Mouse (Mus musculus) gastrocnemius, postnatal 14 days (tissue): Measurements from ENCODE around the gene Ctbs. TPM values are rescaled to one million over a fixed set of nuclear protein-coding genes. Genes with fewer than 3 reads are reported as not detected.
"Not testable (repeated sequence)": the region's sequence is repeated elsewhere in the genome, so short reads cannot be mapped to it uniquely, and the experiment has no call there.

Experiments used
- DNase-seq: peaks from one replicate; pipeline ENCODE4 v3.0.0; 2021; ENCODE audit warnings: mixed read lengths
- intact Hi-C: fragments of 180-260 bp; cut with DNase I; formaldehyde crosslinking; loops from one replicate; pipeline ENCODE4 v1.15.1; 2025; ENCODE audit warnings: low total_unique reads
- total RNA-seq, 2 experiments: library from RNA; stranded (reverse); gene quantifications; 2 replicates each; pipeline ENCODE4 v1.2.3; 2021

Ctbs gene
- total RNA-seq, 2 experiments from 2014 or later, result 4.2 to 4.7 TPM

DNA sequence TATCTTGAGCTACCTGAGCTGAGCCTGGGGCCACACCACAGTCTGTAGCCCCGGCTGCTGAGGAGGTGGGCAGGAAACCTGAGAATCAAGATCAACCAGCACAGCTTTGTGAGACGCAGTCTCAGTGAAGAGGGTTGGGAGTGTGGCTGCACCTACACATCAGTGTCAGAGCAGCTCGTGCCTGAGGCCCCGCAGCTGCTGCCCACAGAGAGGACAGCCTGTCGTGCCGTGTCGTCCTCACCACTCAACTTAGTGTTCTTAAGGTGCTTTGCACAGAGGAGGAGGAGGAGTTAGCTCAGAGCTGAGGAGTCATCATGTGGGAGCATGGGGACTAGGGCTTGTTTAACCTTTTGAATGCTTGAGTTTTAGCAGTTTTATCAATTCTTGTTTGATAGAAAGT, 23.7 kb upstream of the Ctbs start:
- intact Hi-C loops, result no loop called here
- no peak for DNase-seq

DNA sequence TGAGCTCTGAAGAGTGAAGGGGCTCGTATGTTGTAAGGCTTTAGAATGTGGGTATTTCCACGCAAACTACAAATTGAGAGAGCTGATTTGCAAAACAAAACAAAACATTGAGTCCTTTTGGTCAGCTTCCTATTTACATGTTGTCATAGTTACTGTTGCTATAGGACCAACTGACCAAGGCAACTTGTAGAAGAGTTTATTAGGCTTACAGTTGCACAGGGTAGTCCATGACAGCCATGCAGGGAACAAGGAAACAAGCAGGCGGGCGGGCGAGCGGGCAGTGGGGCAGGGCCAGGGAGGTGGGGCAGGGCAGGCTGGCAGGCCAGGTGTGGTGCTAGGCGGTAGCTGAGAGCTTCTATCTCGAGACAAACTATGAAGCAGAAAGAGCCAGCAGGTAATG, 23.1 kb upstream of the Ctbs start:
- intact Hi-C loops, result no loop called here
- no peak for DNase-seq

DNA sequence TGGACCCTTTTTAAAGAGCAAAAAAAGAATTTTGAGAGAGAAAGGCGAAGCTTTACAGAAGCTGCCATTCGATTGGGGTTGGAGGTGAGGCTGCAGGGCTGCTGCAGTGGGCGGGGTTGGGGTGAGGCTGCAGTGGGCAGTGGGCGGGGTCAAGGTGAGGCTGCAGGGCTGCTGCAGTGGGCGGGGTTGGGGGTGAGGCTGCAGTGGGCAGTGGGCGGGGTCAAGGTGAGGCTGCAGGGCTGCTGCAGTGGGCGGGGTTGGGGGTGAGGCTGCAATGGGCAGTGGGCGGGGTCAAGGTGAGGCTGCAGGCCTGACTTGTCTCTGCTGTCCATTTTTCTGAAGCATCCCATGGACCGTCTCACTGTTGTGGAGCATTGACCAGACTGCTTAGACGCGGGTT, 16.5 kb upstream of the Ctbs start:
- DNase-seq, intact Hi-C loops: not testable (repeated sequence)

DNA sequence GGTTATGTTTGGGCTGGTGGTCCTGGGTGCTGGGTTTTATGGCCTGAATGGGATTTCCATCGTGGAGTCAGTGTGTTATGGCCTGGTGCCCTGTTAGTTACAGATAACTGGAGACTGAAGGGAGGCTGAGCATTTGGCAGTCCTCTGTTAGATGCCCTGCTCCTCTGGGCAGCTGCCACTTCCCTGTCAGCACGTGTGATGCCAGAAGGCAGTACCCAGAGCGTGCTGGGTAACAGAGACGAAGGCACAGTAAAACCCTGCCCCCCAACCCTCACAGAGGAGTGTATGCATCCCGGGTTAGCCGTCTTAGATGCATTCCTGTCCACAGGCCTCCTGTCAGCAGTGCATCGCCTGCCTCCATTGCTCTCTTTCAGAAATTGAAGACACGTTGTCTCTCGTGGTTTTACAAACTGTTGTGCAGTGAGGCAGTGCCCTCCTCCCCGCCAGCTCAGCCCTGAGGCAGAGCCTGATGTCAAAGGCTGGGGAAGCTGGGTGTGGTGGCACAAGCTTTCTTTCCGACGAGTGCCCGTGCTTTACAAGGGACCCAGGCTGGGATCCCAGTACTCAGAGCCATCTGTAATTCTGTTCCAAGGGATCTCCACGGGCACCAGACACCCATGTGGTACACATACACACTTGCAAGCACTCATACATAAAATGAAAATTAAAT, 15.8 kb upstream of the Ctbs start:
- DNase-seq, result no peak
- intact Hi-C loops, result no loop called here

DNA sequence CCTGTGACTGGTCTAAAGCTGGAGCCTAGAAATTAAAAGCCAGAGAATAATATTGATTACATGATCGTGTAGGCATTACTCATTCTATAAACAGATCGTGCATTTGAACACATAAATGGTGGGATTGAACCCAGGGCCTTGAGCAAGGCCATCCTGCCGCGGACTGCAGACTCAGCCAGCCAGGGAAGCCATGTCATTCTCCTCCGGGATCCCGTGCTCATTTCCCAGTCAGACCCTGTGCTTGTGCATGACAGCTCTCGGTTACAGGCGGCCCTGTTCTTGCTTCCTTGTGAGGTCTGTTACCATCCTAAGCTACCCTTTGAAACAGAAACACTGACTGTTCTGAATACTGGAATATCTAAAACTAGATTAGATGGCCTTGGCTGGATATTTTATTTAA, 14.9 kb upstream of the Ctbs start:
- intact Hi-C loops, result no loop called here
- no peak for DNase-seq

DNA sequence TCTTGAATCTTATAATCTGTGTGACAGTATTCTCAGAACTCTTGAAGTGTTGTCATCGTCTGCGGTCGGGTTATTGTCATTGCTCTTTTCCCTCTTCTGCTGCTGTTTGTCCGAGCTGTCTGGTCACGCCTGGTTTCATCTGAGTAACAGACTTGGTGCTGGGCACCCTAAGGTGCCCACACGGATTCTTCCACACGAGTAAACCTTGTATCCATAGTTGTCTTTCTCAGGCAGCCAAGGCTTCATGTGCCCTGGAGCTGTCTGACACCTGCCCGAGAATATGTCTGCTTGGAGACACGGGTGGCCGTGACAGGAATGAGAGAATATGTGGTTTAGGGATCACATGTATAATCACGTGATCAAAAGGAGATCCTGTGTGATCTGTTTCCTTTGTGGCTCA, 14.1 kb upstream of the Ctbs start:
- no peak for DNase-seq

DNA sequence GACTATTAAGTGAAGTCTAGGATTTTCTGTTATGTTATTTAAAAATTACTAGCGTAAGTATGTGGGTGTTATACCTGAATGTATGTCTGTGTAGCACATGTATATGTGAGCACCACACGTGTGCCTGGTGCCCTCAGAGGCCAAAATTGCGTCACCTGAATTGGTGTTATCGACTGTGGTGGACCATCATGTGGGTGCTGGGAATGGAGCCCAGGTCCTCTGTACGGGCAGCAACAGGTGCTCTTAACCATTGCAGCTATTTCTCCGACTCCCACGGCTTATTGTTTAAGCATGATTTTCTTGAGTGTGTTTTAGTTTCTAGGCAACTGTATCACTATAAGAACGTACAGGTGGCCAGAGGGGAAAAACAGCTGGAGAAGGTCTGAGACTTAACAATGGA, 13.5 kb upstream of the Ctbs start:
- no peak for DNase-seq
- intact Hi-C loops, result no loop called here

More for the DNA sequence above, 14.1 kb upstream of the Ctbs start:
- intact Hi-C loops, result no loop called here

DNA sequence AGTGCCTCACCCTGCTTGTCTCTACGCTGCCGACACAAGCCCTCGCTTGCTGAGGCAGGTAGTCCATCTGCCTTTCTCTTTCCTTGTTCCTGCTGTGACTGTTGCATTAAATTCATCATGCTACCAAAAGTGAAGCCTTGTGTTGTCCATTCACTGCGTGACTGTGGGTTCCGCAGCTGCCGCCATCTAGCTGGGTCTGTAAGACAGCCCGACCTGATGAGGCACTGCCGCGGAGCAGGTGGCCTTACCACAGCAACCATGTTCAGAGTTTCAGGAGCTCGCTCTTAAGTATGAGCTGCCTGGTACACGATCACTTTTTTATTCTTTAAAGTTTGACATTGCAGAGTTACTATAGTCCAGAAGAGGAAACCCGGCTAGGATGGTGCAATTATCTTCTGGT, 9.6 kb upstream of the Ctbs start:
- DNase-seq, result no peak
- intact Hi-C loops, result no loop called here

DNA sequence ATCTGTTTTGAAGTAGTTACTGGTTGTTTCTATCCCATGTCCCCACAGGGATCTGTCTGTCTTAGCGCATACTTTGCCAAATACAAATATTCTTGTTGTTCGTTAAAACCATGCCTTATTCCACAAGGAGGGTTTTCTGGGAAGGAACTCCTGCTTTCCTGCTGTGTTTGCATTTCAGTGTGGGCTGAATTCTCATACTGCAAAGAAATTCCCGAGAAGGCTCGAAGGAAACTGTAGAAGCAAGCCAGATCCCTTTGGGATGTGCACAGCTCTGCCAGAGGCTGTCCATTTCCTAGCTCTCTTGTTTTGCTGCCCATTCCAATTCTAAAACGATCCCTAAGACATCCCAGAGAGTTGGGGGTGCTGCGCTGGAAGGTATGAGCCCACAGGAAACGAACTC, 9.2 kb upstream of the Ctbs start:
- intact Hi-C loops, result no loop called here
- DNase-seq, result no peak

DNA sequence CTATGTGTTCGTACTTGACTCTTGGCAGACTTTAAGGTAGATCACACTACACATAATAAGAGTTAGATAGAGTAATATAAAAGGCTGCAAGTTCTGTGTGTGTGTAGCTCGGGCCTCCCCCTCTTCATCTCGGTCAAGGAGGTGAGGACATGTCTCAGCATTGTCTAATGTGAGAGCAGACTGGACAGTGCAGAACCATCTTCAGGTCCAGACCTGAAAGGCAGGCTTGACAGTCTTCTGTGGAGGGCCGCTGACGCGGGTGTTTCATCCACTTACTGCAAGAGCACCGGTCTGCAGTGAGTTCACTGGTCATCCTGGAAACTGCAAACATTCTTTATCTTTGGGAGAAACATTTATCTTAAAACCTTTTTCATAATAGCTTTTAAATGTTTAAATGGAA, 7.1 kb upstream of the Ctbs start:
- no peak for DNase-seq
- intact Hi-C loops, result no loop called here

DNA sequence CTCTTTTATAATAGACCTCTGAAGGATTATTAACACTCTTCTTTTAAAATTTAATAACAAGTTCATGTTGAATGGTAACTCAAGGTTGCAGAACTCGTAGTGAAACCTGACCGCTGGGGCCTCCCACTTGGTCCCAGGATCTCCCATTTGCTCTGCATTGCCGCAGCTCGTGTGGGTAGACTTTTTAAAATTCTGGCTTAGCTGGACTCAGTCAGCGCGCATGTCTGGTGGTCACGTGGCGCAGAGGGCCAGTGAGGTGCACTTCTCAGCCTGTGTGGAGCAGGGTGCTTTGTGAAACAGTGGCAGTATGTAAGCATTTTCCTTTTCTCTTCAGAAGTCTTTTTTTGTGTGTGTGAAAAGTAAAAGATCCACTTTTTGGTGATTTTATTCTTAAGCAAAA, 6.7 kb upstream of the Ctbs start:
- intact Hi-C loops, result no loop called here
- DNase-seq, result no peak

DNA sequence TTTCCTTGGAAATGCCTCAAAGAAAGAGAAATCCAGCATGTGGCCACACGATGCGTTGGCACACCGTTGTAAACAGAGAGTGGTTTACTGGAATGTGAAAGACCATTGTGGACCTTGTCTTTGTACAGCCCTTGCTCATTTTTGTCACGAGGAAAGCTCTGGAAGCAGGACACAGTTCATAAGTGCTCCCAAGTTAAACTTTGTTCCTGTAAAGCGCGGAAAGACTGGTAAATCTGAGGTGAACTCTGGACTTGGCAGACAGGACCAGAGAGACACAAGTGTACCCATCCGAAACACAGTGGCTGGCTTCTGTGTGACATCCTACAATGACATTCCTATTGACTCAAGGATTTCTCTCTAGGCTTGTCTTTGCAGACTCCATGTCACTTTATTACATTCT, 6.2 kb upstream of the Ctbs start:
- intact Hi-C loops, result no loop called here
- no peak for DNase-seq

DNA sequence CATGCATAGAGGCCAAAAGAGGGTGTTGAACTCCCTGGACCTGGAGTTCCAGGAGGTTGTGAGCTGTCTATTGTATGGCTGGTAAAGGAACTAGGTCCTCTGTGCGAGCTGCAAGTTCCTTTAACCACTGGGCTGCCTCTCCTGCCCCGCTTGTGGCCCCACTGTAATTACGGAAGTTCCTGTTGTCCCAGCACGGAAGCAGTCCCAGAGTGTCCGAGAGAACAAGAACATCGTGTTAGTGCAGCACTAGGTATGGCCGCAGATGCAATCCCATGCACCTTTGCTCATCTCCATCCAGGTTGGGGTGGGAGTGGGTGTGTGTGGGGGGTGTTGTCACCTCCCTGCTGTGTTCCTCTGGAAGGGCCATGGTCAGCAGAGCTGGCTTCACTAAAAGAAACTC, 4.7 kb upstream of the Ctbs start:
- DNase-seq, result no peak
- intact Hi-C loops, result no loop called here

DNA sequence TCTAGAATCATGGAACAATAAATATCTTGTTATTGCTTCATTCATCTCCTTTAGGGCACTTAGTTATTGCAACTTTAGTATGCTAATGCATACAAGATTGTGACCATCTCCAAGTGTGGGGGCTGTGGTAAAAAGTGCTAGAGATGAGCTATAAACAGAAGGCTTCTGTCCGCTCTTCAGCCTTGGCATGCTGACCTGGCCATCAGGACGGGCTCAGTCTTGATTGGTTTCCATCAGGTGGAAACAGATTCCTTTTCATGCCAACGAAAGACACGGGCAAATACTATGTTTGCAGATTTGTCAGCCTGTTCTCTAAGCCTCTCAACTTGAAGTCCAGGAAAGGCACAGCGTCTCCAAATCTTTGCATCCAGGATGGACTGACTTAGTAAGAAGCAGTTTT, 2.4 kb upstream of the Ctbs start:
- DNase-seq, result no peak

DNA sequence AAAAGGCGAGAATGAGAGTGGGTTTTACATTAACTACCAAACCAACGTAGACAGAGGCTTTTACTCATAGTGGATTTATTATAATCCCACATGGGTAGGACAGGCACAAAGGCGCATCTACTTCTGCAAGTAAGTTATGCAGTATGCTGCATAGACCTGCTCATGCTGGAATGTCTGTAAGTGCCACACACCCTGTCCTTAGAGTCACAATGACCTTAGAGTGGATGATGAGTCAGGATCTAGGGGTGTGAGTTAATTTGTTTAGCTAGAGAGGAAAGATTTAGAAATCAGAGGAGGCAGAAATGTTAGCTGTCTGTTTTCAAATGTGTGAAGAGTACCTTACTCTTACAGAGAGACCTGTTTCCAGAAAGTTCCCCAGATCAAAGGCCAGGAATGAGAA, 2.0 kb upstream of the Ctbs start:
- intact Hi-C loops, result no loop called here
- DNase-seq, result no peak

More for the DNA sequence above, 2.4 kb upstream of the Ctbs start:
- intact Hi-C loops, result no loop called here

DNA sequence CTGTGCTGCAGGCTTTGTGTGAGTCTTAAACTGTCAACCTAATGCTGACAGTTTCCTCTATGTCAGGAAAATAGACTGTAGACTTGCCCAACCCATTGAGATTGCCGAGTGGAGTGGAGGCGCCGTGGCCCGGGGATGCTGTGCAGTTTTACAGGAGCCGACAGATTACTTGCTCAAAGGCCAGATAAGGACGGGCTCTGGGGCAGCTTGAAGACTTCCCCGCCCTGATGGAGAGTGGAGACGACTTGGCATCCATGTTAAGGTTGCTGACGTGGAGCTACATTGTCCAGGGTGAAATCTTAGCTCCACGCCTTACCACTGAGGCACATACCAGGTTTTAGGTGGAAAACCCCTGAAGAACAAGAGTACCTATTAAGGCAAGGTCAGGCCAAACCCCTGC, 1.2 kb upstream of the Ctbs start:
- DNase-seq, result no peak
- intact Hi-C loops, result no loop called here

DNA sequence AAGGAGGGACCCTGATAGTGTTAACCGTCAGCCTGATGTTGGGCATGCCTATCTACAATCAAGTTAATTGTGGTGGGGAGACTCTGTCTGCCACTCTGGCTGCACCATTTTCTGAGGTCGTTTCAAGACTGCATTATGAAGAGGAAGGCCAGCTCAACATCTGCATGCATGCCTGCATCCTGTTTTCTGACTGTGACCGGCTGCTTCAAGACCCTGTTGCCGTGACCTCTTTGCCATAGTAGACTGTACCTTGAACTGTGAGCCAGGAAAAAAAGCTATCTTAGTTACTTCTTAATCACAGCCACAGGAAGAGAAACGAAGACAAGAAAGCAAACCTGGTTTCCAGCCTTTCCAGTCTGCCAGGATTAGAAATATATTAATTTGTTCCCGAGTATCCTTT, 626 bp upstream of the Ctbs start:
- intact Hi-C loops, result no loop called here
- no peak for DNase-seq

DNA sequence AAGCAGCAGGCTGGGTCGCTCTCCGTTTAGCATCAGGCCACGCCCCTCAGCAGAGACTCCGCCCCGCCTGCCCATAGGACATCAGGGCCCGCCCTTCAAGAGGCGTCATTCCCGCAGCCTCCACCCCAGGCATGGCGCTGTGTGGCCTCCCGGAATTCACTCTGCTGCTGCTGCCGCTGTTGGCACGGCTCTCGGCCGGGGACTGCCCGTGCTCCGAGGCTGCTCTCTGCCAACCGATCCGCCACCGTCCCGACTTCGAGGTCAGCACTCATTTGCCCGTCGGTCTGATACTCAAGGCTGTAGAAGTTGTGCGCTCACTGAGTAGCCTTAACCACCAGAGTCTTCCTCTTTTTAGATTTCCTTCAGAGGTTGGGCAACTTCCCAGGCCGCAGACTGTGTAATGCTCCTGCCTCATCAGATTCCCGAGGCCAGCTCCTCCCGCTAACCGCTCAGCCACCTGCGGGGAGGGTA, 811 bp downstream of the Ctbs start:
- peak; percentile 93 for DNase-seq
- intact Hi-C loops, result no loop called here

DNA sequence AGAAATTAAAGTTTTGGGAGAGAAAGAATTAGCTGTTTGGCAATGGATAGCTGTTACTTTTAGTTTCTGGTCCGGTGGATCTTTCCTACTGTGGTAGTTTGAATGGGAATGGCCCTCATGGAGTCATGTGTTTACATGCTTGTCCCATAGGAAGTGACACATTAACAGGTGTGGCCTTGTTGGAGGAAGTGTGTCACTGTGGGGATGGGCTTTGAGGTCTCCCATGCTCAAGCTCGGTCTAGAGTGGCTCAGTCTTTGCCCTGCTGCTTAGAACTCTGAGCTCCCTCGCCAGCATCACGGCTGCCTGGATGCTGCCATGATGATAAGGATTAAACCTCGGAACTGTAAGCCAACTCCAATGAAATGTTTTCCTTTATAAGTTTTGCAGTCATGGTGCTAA, 1.8 kb downstream of the Ctbs start:
- intact Hi-C loops, result no loop called here
- no peak for DNase-seq

DNA sequence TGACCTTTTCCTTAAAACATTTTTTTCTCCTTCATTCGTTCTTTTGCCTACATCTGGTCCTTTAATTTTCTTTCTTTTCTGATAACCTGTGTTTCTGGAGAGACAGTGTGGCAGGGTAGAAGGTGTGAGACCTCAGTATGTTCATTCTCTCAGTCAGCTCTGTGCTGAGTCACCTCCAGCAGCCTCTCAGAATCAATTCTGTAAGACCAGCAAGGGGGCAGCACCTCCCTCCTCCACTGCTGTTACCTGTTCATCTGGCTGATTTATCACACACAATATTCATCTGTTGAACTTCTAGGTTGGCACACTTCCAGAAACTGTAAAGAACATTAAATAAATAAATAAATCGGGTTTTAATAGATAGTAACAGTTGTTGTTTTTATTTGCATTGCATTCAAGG, 13.3 kb downstream of the Ctbs start:
- intact Hi-C loops, result no loop called here
- no peak for DNase-seq

DNA sequence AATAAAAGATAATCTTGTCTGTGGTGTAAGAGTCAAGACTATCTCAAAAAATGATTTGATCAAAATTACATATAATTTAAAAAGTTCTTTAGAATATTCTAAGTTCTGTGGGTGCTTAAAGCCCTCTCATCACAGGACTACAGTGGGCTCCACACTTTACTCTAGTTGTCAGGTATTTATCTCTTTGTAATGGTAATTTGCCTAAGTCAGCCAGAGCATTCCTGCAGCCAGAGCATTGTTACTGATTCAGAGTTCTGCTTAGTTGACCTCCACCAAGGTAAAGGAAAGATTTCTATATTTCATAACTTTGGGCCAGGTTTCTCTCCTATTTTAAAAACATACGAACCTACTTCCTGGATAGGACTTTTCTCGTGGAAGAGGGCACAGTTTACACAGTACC, 19.6 kb downstream of the Ctbs start:
- DNase-seq, result no peak
- intact Hi-C loops, result no loop called here

DNA sequence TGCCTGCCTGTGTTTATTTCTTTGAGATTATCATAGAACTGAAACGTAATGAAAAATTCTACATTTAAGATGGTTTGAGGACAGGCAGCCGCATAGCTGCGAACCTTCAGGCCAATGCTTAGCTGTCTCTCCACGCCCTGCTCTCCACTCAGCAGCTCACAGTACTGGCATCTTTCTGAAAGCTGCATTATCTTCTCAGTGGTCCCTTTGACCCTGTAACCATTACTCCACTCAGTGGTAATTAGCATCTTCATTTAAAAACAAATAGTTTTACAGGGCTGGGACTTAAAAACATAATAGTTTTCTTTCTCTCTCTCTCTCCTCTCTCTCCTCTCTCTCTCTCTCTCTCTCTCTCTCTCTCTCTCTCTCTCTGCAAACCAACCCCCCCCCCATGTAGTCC, 23.1 kb downstream of the Ctbs start:
- intact Hi-C loops, result no loop called here
- no peak for DNase-seq
